Mouse (Mus musculus) right cerebral cortex, postnatal 25 days (tissue): Measurements from ENCODE around the gene Crkl.

Experiments
- DNase-seq: peaks from one replicate; pipeline ENCODE4 v3.0.0; 2022

Crkl gene

GRCm38 (mm10) chr16:17530640-17531288 lies 79.0 kb downstream of the Crkl start, which contains the start of gene Thap7:
Gene Thap7 (minus strand): TSS chr16:17531136.
- DNase-seq: peak; percentile 96

- DNase-seq: no peak
These were observed 80.5 kb downstream of the Crkl start for GRCm38 (mm10) chr16:17532271-17532670.

GRCm38 (mm10) chr16:17532676-17533329 lies 81.0 kb downstream of the Crkl start:
- DNase-seq: no peak

GRCm38 (mm10) chr16:17536584-17536983 lies 84.8 kb downstream of the Crkl start:
- no peak for DNase-seq
